Mouse (Mus musculus) cerebellum, adult 2 months (tissue): ENCODE measurements around the gene Stmn3.
A peak's percentile ranks its signal among the peaks of the same experiment; 100 is the strongest.

ENCODE experiments used
- CTCF ChIP-seq: fragments of 200-500 bp; IDR thresholded peaks from 2 replicates; pipeline ENCODE4 v1.5.1; 2011; ENCODE audit warnings: low read depth, mild to moderate bottlenecking, control low read depth, low read length, moderate library complexity, borderline replicate concordance; ENCODE audit not compliant: insufficient read depth
- POLR2A ChIP-seq: fragments of 200-500 bp; IDR thresholded peaks from 2 replicates; pipeline ENCODE4 v1.6.1; 2011; ENCODE audit warnings: low read length, control low read depth, borderline replicate concordance; ENCODE audit not compliant: insufficient read depth

GRCm38 (mm10) chr2:181334023-181334422 is 19.7 kb upstream of the Stmn3 start:
- TF ChIP-seq CTCF (peak; percentile 61; the same call in 1 of the 2 replicates), POLR2A (no peak)
